In the genomic region with DNA sequence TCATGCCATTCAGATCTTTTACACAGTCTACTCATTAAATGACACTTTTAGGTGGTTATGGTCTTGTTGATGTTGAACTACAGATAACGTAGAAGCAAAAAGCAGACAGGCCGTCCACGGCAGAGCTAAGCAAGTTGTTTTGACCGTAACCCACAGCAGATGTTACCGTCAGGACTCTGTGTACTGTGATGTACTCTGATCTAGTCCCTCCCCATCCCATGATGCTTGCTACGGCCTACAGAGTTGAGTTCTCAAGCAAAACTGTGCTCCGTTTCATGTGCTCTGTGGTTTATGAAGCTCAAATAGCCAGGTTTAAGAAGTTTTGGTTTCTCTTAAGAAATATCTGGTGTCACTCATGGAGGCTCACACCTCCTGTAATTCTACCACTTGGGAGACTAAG, we compare ENCODE assay signal across 22 mouse cellular contexts.
A peak's percentile ranks its signal among the peaks of the same experiment; 100 is the strongest.
DNase-seq lines count a peak whose midpoint lies in the region; ATAC-seq lines count a peak whose summit lies in the region.
"Had no signal": no experiment of that assay in that cellular context is flagged by ENCODE, and none has a peak within 500 bp of the region (broad histone marks: within the 10 kb centered on the region; RNA-seq: fewer than 3 reads in every experiment).

No protein-coding gene starts in this region.

- 0 out of 2 replicates have a peak, but pooled peaks cover 1% of the 10 kb centered on the region for H3K4me1 ChIP-seq in forebrain, embryonic 11.5 days (replicated peaks; ENCODE audit: control insufficient read depth, insufficient read depth, low read length)

- H3K9ac ChIP-seq in forebrain, embryonic 11.5 days (ENCODE audit: low read length), result no peak overlapping the region
- H3K9ac ChIP-seq: liver, embryonic 14.5 days; midbrain, embryonic 12.5 days had no signal

- H3K9me3 ChIP-seq in forebrain, embryonic 11.5 days (ENCODE audit: control insufficient read depth, low read length), result no peaks in the 10 kb centered on the region
- H3K9me3 ChIP-seq: embryonic facial prominence, embryonic 10.5 days; heart, embryonic 15.5 days; hindbrain, embryonic 15.5 days; kidney, embryonic 15.5 days; midbrain, embryonic 12.5 days had no signal

- H3K4me3 ChIP-seq in forebrain, embryonic 11.5 days (ENCODE audit: low read depth, low read length), result no peak overlapping the region

- no peaks in the 10 kb centered on the region for H3K27me3 ChIP-seq in splenic B cell, adult 2 months (ENCODE audit: control insufficient read depth, insufficient read depth, low read length, poor library complexity, severe bottlenecking)
- H3K27me3 ChIP-seq in forebrain, embryonic 11.5 days (ENCODE audit: control insufficient read depth, insufficient read depth, low read length), result peaks cover 3% of the 10 kb centered on the region; the same call in 1 of the 2 replicates

- WGBS in forebrain, embryonic 11.5 days, result 95% methylated on average over 7 of the region's 7 CpGs

- H3K36me3 ChIP-seq in splenic B cell, adult 2 months (ENCODE audit: control insufficient read depth, insufficient read depth, low read length, poor library complexity, severe bottlenecking), result no peaks in the 10 kb centered on the region
- H3K36me3 ChIP-seq in forebrain, embryonic 11.5 days (ENCODE audit: control insufficient read depth, insufficient read depth, low read length), result no peaks in the 10 kb centered on the region
- H3K36me3 ChIP-seq: embryonic facial prominence, embryonic 10.5 days; heart, embryonic 15.5 days; hindbrain, embryonic 15.5 days; kidney, embryonic 15.5 days; midbrain, embryonic 12.5 days had no signal

- no peak overlapping the region for H3K27ac ChIP-seq in forebrain, embryonic 11.5 days (ENCODE audit: low read depth, low read length)
- H3K27ac ChIP-seq: hindbrain, embryonic 15.5 days; kidney, embryonic 15.5 days; left cerebral cortex, adult 2 months; liver, embryonic 14.5 days; midbrain, embryonic 12.5 days had no signal

- no peak overlapping the region for H3K4me2 ChIP-seq in forebrain, embryonic 11.5 days (ENCODE audit: low read depth, low read length, severe bottlenecking)

- no peak for ATAC-seq in forebrain, embryonic 11.5 days (replicated peaks; ENCODE audit: low FRiP score)

- peak; percentile 10 for DNase-seq in spleen, adult 12 weeks (ENCODE audit: low spot score)
- no peak for DNase-seq in spleen, adult 18-20 months
- DNase-seq in induced T-regulatory cell, adult 2 months (ENCODE audit: low read depth), result peak; percentile 95
- peak; percentile 40 for DNase-seq in splenic B cell, adult 2 months (ENCODE audit: low read depth, low spot score)
- DNase-seq in thymus, postnatal 4 days, result peak; percentile 54
- no peak for DNase-seq in forebrain, embryonic 11.5 days (ENCODE audit: low spot score)
- DNase-seq in cerebellum, postnatal 25 days, result no peak
- no peak for DNase-seq in frontal cortex, postnatal 14 days (ENCODE audit: low spot score in 2 of 2)
- DNase-seq: adrenal gland, postnatal 25 days; cerebellum, adult 9-11 months; heart, postnatal 4 days; kidney, adult 11 months; kidney, postnatal 36 days; lung, embryonic 14.5 days; right cerebral cortex, adult 18-20 months had no signal

Comparison
In these comparisons a context has a peak if more than half of its experiments do, and no peak if none do; other contexts are left out.
1. DNase-seq: peak in spleen, adult 12 weeks (single experiment), induced T-regulatory cell, adult 2 months (single experiment), splenic B cell, adult 2 months (single experiment) and thymus, postnatal 4 days (single experiment); none in spleen, adult 18-20 months (0 of 2), forebrain, embryonic 11.5 days (single experiment), cerebellum, postnatal 25 days (0 of 2) and frontal cortex, postnatal 14 days (0 of 2).